ENCODE assay signal across 32 mouse cellular contexts in the genomic region with DNA sequence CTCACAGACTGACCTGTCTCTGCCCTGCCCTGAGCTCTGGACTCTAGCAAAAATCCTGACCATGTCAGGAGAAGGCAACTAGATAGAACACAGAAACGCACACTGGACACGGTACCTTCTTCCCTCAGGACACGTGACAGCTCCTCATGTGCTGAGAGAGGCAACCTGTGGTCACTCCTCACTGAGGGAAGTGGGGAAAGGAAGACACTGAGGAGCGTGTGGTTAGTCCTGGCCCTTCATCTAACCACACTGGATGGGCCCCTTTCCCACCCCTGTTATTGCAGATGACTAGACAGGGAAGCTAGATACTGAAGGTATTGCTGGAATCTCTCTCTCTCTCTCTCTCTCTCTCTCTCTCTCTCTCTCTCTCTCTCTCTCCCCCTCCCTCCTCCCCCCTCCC. TPM values are rescaled to one million over a fixed set of nuclear protein-coding genes. Genes with fewer than 3 reads are reported as not detected.
DNase-seq lines count a peak whose midpoint lies in the region; ATAC-seq and TF ChIP-seq lines count a peak whose summit lies in the region.
"Had no signal": no experiment of that assay in that cellular context is flagged by ENCODE, and none has a peak within 500 bp of the region (broad histone marks: within the 10 kb centered on the region; RNA-seq: fewer than 3 reads in every experiment).

No protein-coding gene starts in this region.

- H3K36me3 ChIP-seq in kidney, adult 2 months (ENCODE audit: control insufficient read depth, insufficient read depth, low read length): no peaks in the 10 kb centered on the region
- H3K36me3 ChIP-seq in kidney, embryonic 15.5 days: no peaks in the 10 kb centered on the region
- H3K36me3 ChIP-seq in megakaryocyte, embryonic 14.5 days (replicated peaks; ENCODE audit: low read length): no peaks in the 10 kb centered on the region
- H3K36me3 ChIP-seq: forebrain, embryonic 12.5 days; limb, embryonic 10.5 days; limb, embryonic 15.5 days; midbrain, embryonic 12.5 days; neural tube, embryonic 13.5 days; stomach, embryonic 15.5 days had no signal

- no peak overlapping the region for H3K4me2 ChIP-seq in kidney, embryonic 15.5 days
- H3K4me2 ChIP-seq: forebrain, embryonic 12.5 days; heart, embryonic 11.5 days; hindbrain, embryonic 14.5 days; limb, embryonic 15.5 days; midbrain, embryonic 12.5 days; neural tube, embryonic 13.5 days; stomach, embryonic 15.5 days had no signal

- H3K27ac ChIP-seq in kidney, adult 2 months (ENCODE audit: insufficient read depth, low read depth, low read length): no peak overlapping the region
- H3K27ac ChIP-seq in kidney, embryonic 15.5 days: no peak overlapping the region
- H3K27ac ChIP-seq: forebrain, embryonic 12.5 days; hindbrain, embryonic 14.5 days; kidney, postnatal 0 days; limb, embryonic 10.5 days; limb, embryonic 15.5 days; liver, embryonic 14.5 days; midbrain, embryonic 12.5 days; neural tube, embryonic 13.5 days; stomach, embryonic 15.5 days had no signal

- no peak overlapping the region for H3K4me3 ChIP-seq in kidney, adult 2 months (ENCODE audit: insufficient read depth, low read depth, low read length)
- no peak overlapping the region for H3K4me3 ChIP-seq in kidney, embryonic 15.5 days (replicated peaks)
- peak overlapping the region; percentile 31 for H3K4me3 ChIP-seq in megakaryocyte, embryonic 14.5 days (replicated peaks)
- H3K4me3 ChIP-seq: erythroblast, embryonic 14.5 days; forebrain, embryonic 12.5 days; limb, embryonic 10.5 days; limb, embryonic 15.5 days; midbrain, embryonic 12.5 days; neural tube, embryonic 13.5 days; stomach, embryonic 15.5 days had no signal

- H3K9ac ChIP-seq in kidney, embryonic 15.5 days: no peak overlapping the region
- H3K9ac ChIP-seq: forebrain, embryonic 12.5 days; forebrain, postnatal 0 days; hindbrain, embryonic 14.5 days; limb, embryonic 15.5 days; liver, embryonic 14.5 days; midbrain, embryonic 12.5 days; neural tube, embryonic 13.5 days; stomach, embryonic 15.5 days had no signal

- no peak for TF ChIP-seq CTCF in kidney, adult 2 months (conservative IDR thresholded peaks at IDR 0.05; ENCODE audit: insufficient read depth, insufficient read length, low read depth, low read length)

- no peaks in the 10 kb centered on the region for H3K9me3 ChIP-seq in kidney, embryonic 15.5 days (replicated peaks)
- peaks cover under 1% of the 10 kb centered on the region; the same call in 1 of the 2 replicates for H3K9me3 ChIP-seq in megakaryocyte, embryonic 14.5 days
- H3K9me3 ChIP-seq: forebrain, embryonic 12.5 days; limb, embryonic 10.5 days; limb, embryonic 15.5 days; midbrain, embryonic 12.5 days; neural tube, embryonic 13.5 days; stomach, embryonic 15.5 days had no signal

- H3K27me3 ChIP-seq in kidney, adult 2 months (replicated peaks; ENCODE audit: control insufficient read depth, insufficient read depth, low read length): no peaks in the 10 kb centered on the region
- no peaks in the 10 kb centered on the region for H3K27me3 ChIP-seq in kidney, embryonic 15.5 days
- peaks cover 69% of the 10 kb centered on the region for H3K27me3 ChIP-seq in megakaryocyte, embryonic 14.5 days (replicated peaks)
- H3K27me3 ChIP-seq: forebrain, embryonic 12.5 days; limb, embryonic 15.5 days; midbrain, embryonic 12.5 days; neural tube, embryonic 13.5 days; stomach, embryonic 15.5 days had no signal

- 41% methylated on average over 4 of the region's 4 CpGs for WGBS in kidney, adult 2 months
- WGBS in kidney, embryonic 15.5 days: 72% methylated on average over 4 of the region's 4 CpGs

- ATAC-seq in kidney, embryonic 15.5 days (replicated peaks; ENCODE audit: low FRiP score): no peak
- ATAC-seq: CD4-positive, CD25-positive, alpha-beta regulatory T cell, adult 4 months; forebrain, postnatal 0 days; intestine, postnatal 0 days; Patski had no signal

- no peaks in the 10 kb centered on the region for H3K4me1 ChIP-seq in kidney, adult 2 months (ENCODE audit: control insufficient read depth, insufficient read depth, low read length)
- 0 out of 2 replicates have a peak, but pooled peaks cover 6% of the 10 kb centered on the region for H3K4me1 ChIP-seq in kidney, embryonic 15.5 days
- peaks cover 50% of the 10 kb centered on the region for H3K4me1 ChIP-seq in megakaryocyte, embryonic 14.5 days
- H3K4me1 ChIP-seq: forebrain, embryonic 12.5 days; midbrain, embryonic 12.5 days; neural tube, embryonic 13.5 days had no signal

- TF ChIP-seq POLR2A in kidney, adult 2 months (IDR thresholded peaks at IDR 0.05; ENCODE audit: low read depth, low read length): no peak

- peak; percentile 28 for DNase-seq in kidney, adult 2 months
- peak; percentile 81 for DNase-seq in Muller cell, postnatal 12 days (ENCODE audit: inconsistent ontology term)
- DNase-seq in cerebellum, postnatal 10 days: no peak
- DNase-seq in right cerebral cortex, postnatal 36 days (ENCODE audit: low spot score in 2 of 2): no peak
- no peak for DNase-seq in cerebellum, adult 8-10 months
- DNase-seq: adrenal gland, postnatal 10 days; cerebellum, adult 9-10 months; forebrain, postnatal 0 days; gastrocnemius, postnatal 14 days; heart, adult 11 months; heart, postnatal 4 days; kidney, postnatal 4 days; lung, adult 2 months; lung, postnatal 10 days; right cerebral cortex, postnatal 14 days; thymus, postnatal 14 days had no signal

RNA-seq across cellular contexts. Expression of gene Wnk2, which starts 14.9 kb away (rescaled TPM):
- 2.3 and 2.7 TPM in 2 replicates for polyA plus RNA-seq in kidney, adult 2 months (2012; rRNA removed)
- polyA plus RNA-seq in kidney, embryonic 15.5 days (2015; fragmentation: Nextera tagmentation; extraction: Ambion mirVana): 1.2 and 1.4 TPM in 2 replicates
- polyA plus RNA-seq in megakaryocyte, embryonic 14.5 days (2012; ENCODE audit: insufficient read depth, low replicate concordance): 0.02 and 0.35 TPM in 2 replicates
- polyA plus RNA-seq: CD4-positive, CD25-positive, alpha-beta regulatory T cell, adult 4 months; erythroblast, embryonic 14.5 days had no signal

RNA-seq across cellular contexts. Expression of gene Ninj1, which starts 24.6 kb away (rescaled TPM):
- 735 and 1,000 TPM in 2 replicates for polyA plus RNA-seq in kidney, adult 2 months (2012; rRNA removed)
- polyA plus RNA-seq in kidney, embryonic 15.5 days (2015; fragmentation: Nextera tagmentation; extraction: Ambion mirVana): 57.5 and 59.8 TPM in 2 replicates
- 422 and 866 TPM in 2 replicates for polyA plus RNA-seq in megakaryocyte, embryonic 14.5 days (2012; ENCODE audit: insufficient read depth, low replicate concordance)

RNA-seq across cellular contexts. Expression of gene Card19, which starts 53.1 kb away (rescaled TPM):
- polyA plus RNA-seq in kidney, adult 2 months (2012; rRNA removed): 108 and 124 TPM in 2 replicates
- polyA plus RNA-seq in kidney, embryonic 15.5 days (2015; fragmentation: Nextera tagmentation; extraction: Ambion mirVana): 45.7 and 47.2 TPM in 2 replicates
- 534 and 845 TPM in 2 replicates for polyA plus RNA-seq in megakaryocyte, embryonic 14.5 days (2012; ENCODE audit: insufficient read depth, low replicate concordance)

Comparison
In these comparisons a context has a peak if more than half of its experiments do, and no peak if none do; other contexts are left out.
1. DNase-seq: peak in kidney, adult 2 months (single experiment) and Muller cell, postnatal 12 days (single experiment); none in cerebellum, postnatal 10 days (0 of 2), right cerebral cortex, postnatal 36 days (0 of 2) and cerebellum, adult 8-10 months (single experiment).